Mouse (Mus musculus): ENCODE measurements around the gene Ugt1a7c. TPM values are rescaled to one million over a fixed set of nuclear protein-coding genes. Genes with fewer than 3 reads are reported as not detected.
A peak's percentile ranks its signal among the peaks of the same experiment; 100 is the strongest.

The Ugt1a7c gene
- polyA plus RNA-seq, 1 experiment from 2014 or later: 1.7 TPM

DNA sequence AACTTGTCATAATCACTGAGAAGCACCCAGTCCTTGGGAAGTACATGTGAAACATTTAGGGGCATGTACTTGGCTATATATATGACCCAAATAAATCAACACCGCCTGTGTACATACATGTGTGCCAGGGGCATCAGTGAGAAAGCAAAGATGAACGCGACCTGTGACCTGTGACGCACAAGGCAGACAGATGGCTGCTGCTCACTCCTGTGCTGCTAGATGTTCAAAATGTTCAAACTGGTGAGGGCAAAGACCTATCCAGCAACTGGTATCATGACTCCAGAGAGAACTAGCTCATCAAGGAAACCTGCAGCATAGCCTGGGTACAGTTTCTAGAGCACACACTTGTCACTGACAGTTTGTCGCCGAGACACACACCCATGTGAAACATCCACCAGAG lies 172.6 kb downstream of the Ugt1a7c start:
- ATAC-seq (ENCODE audit: low read depth) (0 out of 2 replicates have a peak, but pooled peaks have one; percentile 1), DNase-seq (no peak)
- no peak overlapping the region for H3K9ac ChIP-seq
- H3K4me3 ChIP-seq (replicated peaks): no peak overlapping the region
- H3K4me1 ChIP-seq (replicated peaks): peaks cover 6% of the 10 kb centered on the region; the same call in 1 of the 2 replicates
- no peak overlapping the region for H3K27ac ChIP-seq
- H3K27me3 ChIP-seq: no peaks in the 10 kb centered on the region
- no peak overlapping the region for H3K4me2 ChIP-seq
- no peaks in the 10 kb centered on the region for H3K9me3 ChIP-seq (replicated peaks)
- WGBS (ENCODE audit: insufficient replicate concordance): 83% methylated on average over 6 of the region's 6 CpGs
- H3K36me3 ChIP-seq: peaks cover 93% of the 10 kb centered on the region

DNA sequence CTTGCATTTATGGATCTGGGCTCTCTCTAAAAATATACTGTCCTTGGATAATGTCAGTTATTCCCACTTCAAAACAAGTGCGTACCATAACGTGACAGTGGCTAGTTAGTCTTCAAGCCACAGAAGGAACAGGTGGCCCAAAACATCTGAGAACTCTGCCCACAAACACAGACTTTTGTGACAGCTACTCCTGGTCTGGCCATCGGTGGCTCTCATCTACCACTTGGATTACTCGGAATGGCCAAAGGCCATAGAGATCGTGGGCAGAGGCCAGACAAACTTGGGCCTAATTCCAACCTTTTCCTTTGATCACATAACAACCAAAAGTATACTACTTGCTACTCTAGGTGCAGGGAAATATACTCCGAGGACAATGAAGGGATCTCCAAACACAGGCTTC lies 173.2 kb downstream of the Ugt1a7c start:
- 77% methylated on average over 6 of the region's 6 CpGs for WGBS (ENCODE audit: insufficient replicate concordance)
- no peak overlapping the region for H3K4me2 ChIP-seq
- no peaks in the 10 kb centered on the region for H3K9me3 ChIP-seq (replicated peaks)
- H3K27me3 ChIP-seq: no peaks in the 10 kb centered on the region
- H3K4me1 ChIP-seq (replicated peaks): no peaks in the 10 kb centered on the region
- ATAC-seq (ENCODE audit: low read depth): no peak
- no peak for DNase-seq
- no peak overlapping the region for H3K4me3 ChIP-seq (replicated peaks)
- H3K9ac ChIP-seq: no peak overlapping the region
- H3K27ac ChIP-seq: no peak overlapping the region
- peaks cover 93% of the 10 kb centered on the region for H3K36me3 ChIP-seq

Other genes with a start within 250 kb of the Ugt1a7c start
- 10.9 and 15.1 TPM in 2 replicates for gene Dgkd, start 241.8 kb upstream of the Ugt1a7c start, polyA plus RNA-seq (2015; fragmentation: Nextera tagmentation; extraction: Ambion mirVana)
- 7.5 and 9.2 TPM in 2 replicates for gene Usp40, start 86.5 kb upstream of the Ugt1a7c start, polyA plus RNA-seq (2015; fragmentation: Nextera tagmentation; extraction: Ambion mirVana)
- not detected in 2 replicates for gene Ugt1a10, start 39.7 kb upstream of the Ugt1a7c start, polyA plus RNA-seq (2015; fragmentation: Nextera tagmentation; extraction: Ambion mirVana)
- gene Ugt1a9, start 24.3 kb upstream of the Ugt1a7c start, polyA plus RNA-seq (2015; fragmentation: Nextera tagmentation; extraction: Ambion mirVana): 0.16 and 0.21 TPM in 2 replicates
- not detected in 2 replicates for gene Ugt1a8, start 7.2 kb upstream of the Ugt1a7c start, polyA plus RNA-seq (2015; fragmentation: Nextera tagmentation; extraction: Ambion mirVana)
- 2.1 TPM in 2 replicates for gene Ugt1a6b, start 8.2 kb downstream of the Ugt1a7c start, polyA plus RNA-seq (2015; fragmentation: Nextera tagmentation; extraction: Ambion mirVana)
- gene Ugt1a6a, start 39.7 kb downstream of the Ugt1a7c start, polyA plus RNA-seq (2015; fragmentation: Nextera tagmentation; extraction: Ambion mirVana): 3.4 and 4.3 TPM in 2 replicates
- gene Ugt1a5, start 71.0 kb downstream of the Ugt1a7c start, polyA plus RNA-seq (2015; fragmentation: Nextera tagmentation; extraction: Ambion mirVana): not detected in 2 replicates
- not detected in 2 replicates for gene Ugt1a2, start 105.5 kb downstream of the Ugt1a7c start, polyA plus RNA-seq (2015; fragmentation: Nextera tagmentation; extraction: Ambion mirVana)
- gene Dnajb3, start 110.7 kb downstream of the Ugt1a7c start, polyA plus RNA-seq (2015; fragmentation: Nextera tagmentation; extraction: Ambion mirVana): 11.3 and 11.4 TPM in 2 replicates
- gene Ugt1a1, start 116.9 kb downstream of the Ugt1a7c start, polyA plus RNA-seq (2015; fragmentation: Nextera tagmentation; extraction: Ambion mirVana): 0.08 TPM in 1 of 2 replicates, not detected in the other
- 0.41 TPM in 2 replicates for gene Mroh2a, start 131.9 kb downstream of the Ugt1a7c start, polyA plus RNA-seq (2015; fragmentation: Nextera tagmentation; extraction: Ambion mirVana)
- 61.0 and 69.7 TPM in 2 replicates for gene Hjurp, start 182.6 kb downstream of the Ugt1a7c start, polyA plus RNA-seq (2015; fragmentation: Nextera tagmentation; extraction: Ambion mirVana)
- not detected in 2 replicates for gene Trpm8, start 182.6 kb downstream of the Ugt1a7c start, polyA plus RNA-seq (2015; fragmentation: Nextera tagmentation; extraction: Ambion mirVana)